Mouse (Mus musculus): ENCODE results near the gene Gm10320. TPM values are rescaled to one million over a fixed set of nuclear protein-coding genes. Genes with fewer than 3 reads are reported as not detected.

The Gm10320 gene
- polyA plus RNA-seq, 1 experiment from 2014 or later, result 0.81 TPM

GRCm38 (mm10) chr13:98498080-98498479 lies 6.3 kb upstream of the Gm10320 start:
- Histone ChIP-seq H3K9ac (ENCODE audit: low read length) (no peak overlapping the region), H3K36me3 (ENCODE audit: control insufficient read depth, insufficient read depth, low read length) (no peaks in the 10 kb centered on the region), H3K9me3 (ENCODE audit: control insufficient read depth, low read length) (no peaks in the 10 kb centered on the region), H3K27ac (replicated peaks in 1 of 2; ENCODE audit: control insufficient read depth in 1 of 2, insufficient read depth in 1 of 2, low read depth in 2 of 2, low read length in 2 of 2) (no peak overlapping the region), H3K4me2 (ENCODE audit: low read length) (no peak overlapping the region), H3K27me3 (ENCODE audit: control insufficient read depth, insufficient read depth, low read length) (peaks cover 65% of the 10 kb centered on the region), H3K4me3 (ENCODE audit: control insufficient read depth in 1 of 2, insufficient read depth in 1 of 2, low read depth in 1 of 2, low read length in 2 of 2) (no peak overlapping the region), H3K4me1 (ENCODE audit: control insufficient read depth in 2 of 2, insufficient read depth in 2 of 2, low read length in 2 of 2) (peaks cover 4 to 7% of the 10 kb centered on the region in 2 experiments)
- WGBS, result 66% methylated on average over 11 of the region's 11 CpGs
- ATAC-seq (ENCODE audit: insufficient number of reproducible peaks, insufficient read depth, low FRiP score, low read depth), result no peak

- 42% methylated on average over 16 of the region's 16 CpGs for WGBS
Observed at GRCm38 (mm10) chr13:98496917-98497870, 5.4 kb upstream of the Gm10320 start.

GRCm38 (mm10) chr13:98494492-98495064 lies 2.8 kb upstream of the Gm10320 start:
- Histone ChIP-seq H3K4me2 (ENCODE audit: low read length) (no peak overlapping the region), H3K36me3 (ENCODE audit: control insufficient read depth, insufficient read depth, low read length) (no peaks in the 10 kb centered on the region), H3K4me3 (ENCODE audit: control insufficient read depth in 1 of 2, insufficient read depth in 1 of 2, low read depth in 1 of 2, low read length in 2 of 2) (no peak overlapping the region), H3K4me1 (ENCODE audit: control insufficient read depth in 2 of 2, insufficient read depth in 2 of 2, low read length in 2 of 2) (no peaks in the 10 kb centered on the region), H3K9me3 (ENCODE audit: control insufficient read depth, low read length) (no peaks in the 10 kb centered on the region), H3K27me3 (ENCODE audit: control insufficient read depth, insufficient read depth, low read length) (peaks cover 35% of the 10 kb centered on the region), H3K9ac (ENCODE audit: low read length) (no peak overlapping the region), H3K27ac (replicated peaks in 1 of 2; ENCODE audit: control insufficient read depth in 1 of 2, insufficient read depth in 1 of 2, low read depth in 2 of 2, low read length in 2 of 2) (no peak overlapping the region)
- ATAC-seq (ENCODE audit: insufficient number of reproducible peaks, insufficient read depth, low FRiP score, low read depth), result no peak
- WGBS, result 59% methylated on average over 7 of the region's 8 CpGs

More at GRCm38 (mm10) chr13:98496917-98497870, 5.4 kb upstream of the Gm10320 start:
- H3K9me3 ChIP-seq (ENCODE audit: control insufficient read depth, low read length), result no peaks in the 10 kb centered on the region
- no peaks in the 10 kb centered on the region for H3K36me3 ChIP-seq (ENCODE audit: control insufficient read depth, insufficient read depth, low read length)
- H3K4me3 ChIP-seq (ENCODE audit: control insufficient read depth in 1 of 2, insufficient read depth in 1 of 2, low read depth in 1 of 2, low read length in 2 of 2), result no peak overlapping the region
- H3K27me3 ChIP-seq (ENCODE audit: control insufficient read depth, insufficient read depth, low read length), result peaks cover 61% of the 10 kb centered on the region
- H3K9ac ChIP-seq (ENCODE audit: low read length), result no peak overlapping the region
- no peaks in the 10 kb centered on the region for H3K4me1 ChIP-seq (ENCODE audit: control insufficient read depth in 2 of 2, insufficient read depth in 2 of 2, low read length in 2 of 2)
- ATAC-seq (ENCODE audit: insufficient number of reproducible peaks, insufficient read depth, low FRiP score, low read depth), result no peak
- no peak overlapping the region for H3K27ac ChIP-seq (replicated peaks in 1 of 2; ENCODE audit: control insufficient read depth in 1 of 2, insufficient read depth in 1 of 2, low read depth in 2 of 2, low read length in 2 of 2)
- H3K4me2 ChIP-seq (ENCODE audit: low read length), result no peak overlapping the region

- ATAC-seq (ENCODE audit: insufficient number of reproducible peaks, insufficient read depth, low FRiP score, low read depth), result no peak
- Histone ChIP-seq H3K36me3 (ENCODE audit: control insufficient read depth, insufficient read depth, low read length) (no peaks in the 10 kb centered on the region), H3K4me1 (ENCODE audit: control insufficient read depth in 2 of 2, insufficient read depth in 2 of 2, low read length in 2 of 2) (no peaks in the 10 kb centered on the region), H3K9me3 (ENCODE audit: control insufficient read depth, low read length) (no peaks in the 10 kb centered on the region), H3K27me3 (ENCODE audit: control insufficient read depth, insufficient read depth, low read length) (peaks cover 16% of the 10 kb centered on the region; the same call in 1 of the 2 replicates), H3K4me3 (ENCODE audit: control insufficient read depth in 1 of 2, insufficient read depth in 1 of 2, low read depth in 1 of 2, low read length in 2 of 2) (no peak overlapping the region), H3K27ac (replicated peaks in 1 of 2; ENCODE audit: control insufficient read depth in 1 of 2, insufficient read depth in 1 of 2, low read depth in 2 of 2, low read length in 2 of 2) (no peak overlapping the region), H3K9ac (ENCODE audit: low read length) (no peak overlapping the region), H3K4me2 (ENCODE audit: low read length) (no peak overlapping the region)
- 63% methylated on average over 9 of the region's 9 CpGs for WGBS
Observed at GRCm38 (mm10) chr13:98492569-98493255, 911 bp upstream of the Gm10320 start.

- no peak for ATAC-seq (ENCODE audit: insufficient number of reproducible peaks, insufficient read depth, low FRiP score, low read depth)
- no peak overlapping the region for H3K4me3 ChIP-seq (ENCODE audit: control insufficient read depth in 1 of 2, insufficient read depth in 1 of 2, low read depth in 1 of 2, low read length in 2 of 2)
- H3K27ac ChIP-seq (replicated peaks in 1 of 2; ENCODE audit: control insufficient read depth in 1 of 2, insufficient read depth in 1 of 2, low read depth in 2 of 2, low read length in 2 of 2), result no peak overlapping the region
- no peak overlapping the region for H3K4me2 ChIP-seq (ENCODE audit: low read length)
- no peaks in the 10 kb centered on the region for H3K9me3 ChIP-seq (ENCODE audit: control insufficient read depth, low read length)
- no peak overlapping the region for H3K9ac ChIP-seq (ENCODE audit: low read length)
- H3K27me3 ChIP-seq (ENCODE audit: control insufficient read depth, insufficient read depth, low read length), result no peaks in the 10 kb centered on the region
- no peaks in the 10 kb centered on the region for H3K36me3 ChIP-seq (ENCODE audit: control insufficient read depth, insufficient read depth, low read length)
- WGBS, result 64% methylated on average over 6 of the region's 6 CpGs
- peaks cover 4 to 5% of the 10 kb centered on the region in 2 experiments; a peak in 2 of 4 replicates for H3K4me1 ChIP-seq (ENCODE audit: control insufficient read depth in 2 of 2, insufficient read depth in 2 of 2, low read length in 2 of 2)
Observed at GRCm38 (mm10) chr13:98486726-98487125, 5.1 kb downstream of the Gm10320 start.

- H3K9me3 ChIP-seq (ENCODE audit: control insufficient read depth, low read length), result no peaks in the 10 kb centered on the region
- H3K36me3 ChIP-seq (ENCODE audit: control insufficient read depth, insufficient read depth, low read length), result no peaks in the 10 kb centered on the region
- H3K4me3 ChIP-seq (ENCODE audit: control insufficient read depth in 1 of 2, insufficient read depth in 1 of 2, low read depth in 1 of 2, low read length in 2 of 2), result no peak overlapping the region
- peaks cover 4 to 5% of the 10 kb centered on the region in 2 experiments; a peak in 2 of 4 replicates for H3K4me1 ChIP-seq (ENCODE audit: control insufficient read depth in 2 of 2, insufficient read depth in 2 of 2, low read length in 2 of 2)
- H3K27ac ChIP-seq (replicated peaks in 1 of 2; ENCODE audit: control insufficient read depth in 1 of 2, insufficient read depth in 1 of 2, low read depth in 2 of 2, low read length in 2 of 2), result no peak overlapping the region
- 55% methylated on average over 3 of the region's 3 CpGs for WGBS
- H3K9ac ChIP-seq (ENCODE audit: low read length), result no peak overlapping the region
- H3K27me3 ChIP-seq (ENCODE audit: control insufficient read depth, insufficient read depth, low read length), result no peaks in the 10 kb centered on the region
- no peak for ATAC-seq (ENCODE audit: insufficient number of reproducible peaks, insufficient read depth, low FRiP score, low read depth)
- H3K4me2 ChIP-seq (ENCODE audit: low read length), result no peak overlapping the region
Observed at GRCm38 (mm10) chr13:98486161-98486560, 5.6 kb downstream of the Gm10320 start.

- H3K4me3 ChIP-seq (ENCODE audit: control insufficient read depth in 1 of 2, insufficient read depth in 1 of 2, low read depth in 1 of 2, low read length in 2 of 2), result no peak overlapping the region
- peaks cover 4 to 5% of the 10 kb centered on the region in 2 experiments; a peak in 2 of 4 replicates for H3K4me1 ChIP-seq (ENCODE audit: control insufficient read depth in 2 of 2, insufficient read depth in 2 of 2, low read length in 2 of 2)
- no peak overlapping the region for H3K9ac ChIP-seq (ENCODE audit: low read length)
- no peak overlapping the region for H3K4me2 ChIP-seq (ENCODE audit: low read length)
- no peak for ATAC-seq (ENCODE audit: insufficient number of reproducible peaks, insufficient read depth, low FRiP score, low read depth)
- H3K9me3 ChIP-seq (ENCODE audit: control insufficient read depth, low read length), result no peaks in the 10 kb centered on the region
- H3K36me3 ChIP-seq (ENCODE audit: control insufficient read depth, insufficient read depth, low read length), result no peaks in the 10 kb centered on the region
- no peak overlapping the region for H3K27ac ChIP-seq (replicated peaks in 1 of 2; ENCODE audit: control insufficient read depth in 1 of 2, insufficient read depth in 1 of 2, low read depth in 2 of 2, low read length in 2 of 2)
- WGBS, result 71% methylated on average over 5 of the region's 5 CpGs
- H3K27me3 ChIP-seq (ENCODE audit: control insufficient read depth, insufficient read depth, low read length), result no peaks in the 10 kb centered on the region
Observed at GRCm38 (mm10) chr13:98485440-98485839, 6.4 kb downstream of the Gm10320 start.
